Mouse (Mus musculus): ENCODE results near the gene Sv2a. TPM values are rescaled to one million over a fixed set of nuclear protein-coding genes. Genes with fewer than 3 reads are reported as not detected.
"Not testable (repeated sequence)": the region's sequence is repeated elsewhere in the genome, so short reads cannot be mapped to it uniquely, and the experiment has no call there.

Gene Sv2a
- polyA plus RNA-seq, 1 experiment from 2014 or later, result 5.6 TPM

DNA sequence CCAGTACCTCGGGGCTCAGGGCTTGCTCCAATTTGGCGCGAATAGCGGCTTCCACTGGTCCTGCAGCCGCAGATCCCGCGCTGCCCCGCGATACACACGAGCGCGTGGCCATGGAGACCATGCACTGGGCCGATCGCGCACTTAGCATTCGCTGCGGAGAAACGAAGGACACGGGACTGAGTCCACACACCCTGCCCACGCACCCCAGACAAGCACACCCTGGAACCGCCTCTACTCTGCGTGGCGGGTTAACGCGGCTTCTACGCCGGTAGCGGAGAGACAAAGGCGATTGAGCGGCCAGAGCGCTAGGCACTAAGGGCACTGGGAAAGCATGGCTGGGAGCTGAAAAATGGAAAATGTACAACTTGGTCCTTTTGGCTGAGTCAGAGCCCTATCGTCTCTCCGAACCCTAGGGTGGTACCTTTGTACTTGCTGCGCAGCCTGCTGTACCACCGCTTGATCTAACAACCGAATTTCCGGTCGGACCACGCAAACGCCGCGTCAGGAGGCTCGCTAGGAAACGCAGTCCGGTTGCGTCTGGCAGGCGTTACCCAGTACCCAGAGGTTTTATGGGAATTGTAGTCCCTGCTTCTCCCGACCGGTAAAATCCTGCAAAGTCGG is 16.3 kb downstream of the Sv2a start:
- Histone ChIP-seq H3K9ac (peak overlapping the region; percentile 75), H3K4me1 (peaks cover 14% of the 10 kb centered on the region), H3K36me3 (peaks cover under 1% of the 10 kb centered on the region; the same call in 1 of the 2 replicates), H3K4me2 (replicated peaks) (peak overlapping the region; percentile 88), H3K27me3 (no peaks in the 10 kb centered on the region), H3K9me3 (replicated peaks) (no peaks in the 10 kb centered on the region), H3K27ac (replicated peaks) (peak overlapping the region; percentile 97), H3K4me3 (replicated peaks) (peak overlapping the region; percentile 75)
- peak; percentile 96 for ATAC-seq (ENCODE audit: insufficient number of reproducible peaks, low FRiP score, low TSS enrichment, low read depth)
- under 1% methylated on average over 50 of the region's 50 CpGs for WGBS

DNA sequence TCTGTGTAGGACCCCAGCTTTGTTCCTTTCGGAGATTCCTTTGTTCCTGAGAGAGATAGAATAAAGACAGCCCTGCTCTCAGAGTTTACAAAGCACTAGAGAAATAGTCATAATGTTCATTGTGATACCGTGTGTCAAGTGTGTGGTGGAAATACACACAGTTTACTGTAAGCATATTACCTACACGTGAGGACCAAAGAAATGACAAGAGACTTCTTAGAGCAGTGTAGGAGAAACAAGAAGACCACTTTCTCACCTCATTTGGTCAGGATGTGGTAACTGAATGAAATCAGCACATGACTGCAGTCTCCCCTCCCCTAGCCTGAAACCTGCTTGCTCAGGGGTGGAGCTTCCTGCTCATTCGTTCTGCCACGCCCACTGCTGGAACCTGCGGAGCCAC is 17.2 kb downstream of the Sv2a start:
- WGBS, result 11% methylated on average over 6 of the region's 6 CpGs
- peak overlapping the region; percentile 75 for H3K4me3 ChIP-seq (replicated peaks)
- peak overlapping the region; percentile 88 for H3K4me2 ChIP-seq (replicated peaks)
- no peak for ATAC-seq (ENCODE audit: insufficient number of reproducible peaks, low FRiP score, low TSS enrichment, low read depth)
- H3K27me3 ChIP-seq, result no peaks in the 10 kb centered on the region
- H3K36me3 ChIP-seq, result no peaks in the 10 kb centered on the region; the same call in 1 of the 2 replicates
- no peaks in the 10 kb centered on the region for H3K9me3 ChIP-seq (replicated peaks)
- peaks cover 14% of the 10 kb centered on the region for H3K4me1 ChIP-seq
- H3K9ac ChIP-seq, result no peak overlapping the region
- peak overlapping the region; percentile 39; the same call in 1 of the 2 replicates for H3K27ac ChIP-seq (replicated peaks)

DNA sequence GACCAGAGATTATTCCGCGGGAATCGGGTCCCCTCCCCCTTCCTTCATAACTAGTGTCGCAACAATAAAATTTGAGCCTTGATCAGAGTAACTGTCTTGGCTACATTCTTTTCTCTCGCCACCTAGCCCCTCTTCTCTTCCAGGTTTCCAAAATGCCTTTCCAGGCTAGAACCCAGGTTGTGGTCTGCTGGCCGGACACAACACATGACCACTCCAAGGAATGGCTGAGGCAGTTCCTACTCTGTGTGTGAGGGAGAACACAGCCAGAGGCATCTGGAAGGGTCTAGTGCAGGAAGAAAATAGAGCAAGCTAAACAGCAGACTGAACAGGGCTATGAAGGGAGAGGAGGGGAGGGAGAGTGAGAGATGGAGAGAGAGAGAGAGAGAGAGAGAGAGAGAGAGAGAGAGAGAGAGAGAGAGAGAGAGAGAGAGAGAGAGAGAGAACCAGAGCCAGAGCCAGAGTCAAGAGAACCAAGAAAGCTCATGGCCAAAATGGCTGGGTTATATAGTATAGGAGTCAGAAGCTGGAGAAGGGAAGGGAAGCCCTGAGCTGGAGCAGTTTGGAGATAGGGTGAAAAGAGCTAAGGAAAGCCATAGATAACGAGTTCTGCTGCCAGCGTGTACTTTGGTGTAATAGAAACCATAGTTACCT is 17.8 kb downstream of the Sv2a start:
- not testable (repeated sequence) for H3K27me3 ChIP-seq; H3K9ac ChIP-seq; H3K36me3 ChIP-seq; H3K27ac ChIP-seq (replicated peaks); H3K9me3 ChIP-seq (replicated peaks); H3K4me2 ChIP-seq (replicated peaks); ATAC-seq (ENCODE audit: insufficient number of reproducible peaks, low FRiP score, low TSS enrichment, low read depth); H3K4me3 ChIP-seq (replicated peaks)
- H3K4me1 ChIP-seq, result peaks cover 14% of the 10 kb centered on the region
- 43% methylated on average over 5 of the region's 8 CpGs for WGBS

DNA sequence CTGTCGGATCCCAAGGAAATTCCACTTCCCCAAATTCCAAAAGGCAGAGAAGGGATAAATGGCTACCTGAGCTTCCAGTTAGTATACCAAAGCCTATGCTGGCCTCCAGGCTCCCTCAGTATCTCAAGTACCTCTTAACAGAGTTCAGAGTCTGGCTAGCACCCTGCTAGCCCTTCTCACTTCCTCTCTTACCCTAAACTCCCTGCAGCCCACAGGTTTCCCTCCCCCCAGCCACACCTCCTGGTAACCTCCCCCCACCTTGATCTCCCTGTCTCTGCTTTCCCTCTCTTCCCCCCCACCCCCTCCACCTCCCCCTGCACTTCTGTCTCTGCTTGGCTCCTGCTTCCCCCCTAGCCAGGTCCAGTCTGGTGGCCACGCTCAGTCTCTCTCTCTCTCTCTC is 18.8 kb downstream of the Sv2a start:
- WGBS, result 44% methylated on average over 2 of the region's 2 CpGs
- Histone ChIP-seq H3K27me3 (no peaks in the 10 kb centered on the region), H3K36me3 (no peaks in the 10 kb centered on the region), H3K4me1 (peaks cover 14% of the 10 kb centered on the region), H3K4me2 (replicated peaks) (no peak overlapping the region), H3K9me3 (replicated peaks) (no peaks in the 10 kb centered on the region), H3K27ac (replicated peaks) (no peak overlapping the region), H3K4me3 (replicated peaks) (no peak overlapping the region), H3K9ac (no peak overlapping the region)
- no peak for ATAC-seq (ENCODE audit: insufficient number of reproducible peaks, low FRiP score, low TSS enrichment, low read depth)

GRCm38 (mm10) chr3:96207819-96208218 is 26.9 kb downstream of the Sv2a start:
- no peaks in the 10 kb centered on the region for H3K36me3 ChIP-seq
- H3K4me1 ChIP-seq, result 0 out of 2 replicates have a peak, but pooled peaks cover 4% of the 10 kb centered on the region
- no peak overlapping the region for H3K9ac ChIP-seq
- H3K27ac ChIP-seq (replicated peaks), result no peak overlapping the region
- H3K27me3 ChIP-seq, result no peaks in the 10 kb centered on the region
- 69% methylated on average over 3 of the region's 3 CpGs for WGBS
- no peaks in the 10 kb centered on the region for H3K9me3 ChIP-seq (replicated peaks)
- no peak for ATAC-seq (ENCODE audit: insufficient number of reproducible peaks, low FRiP score, low TSS enrichment, low read depth)
- H3K4me2 ChIP-seq (replicated peaks), result no peak overlapping the region
- no peak overlapping the region for H3K4me3 ChIP-seq (replicated peaks)

DNA sequence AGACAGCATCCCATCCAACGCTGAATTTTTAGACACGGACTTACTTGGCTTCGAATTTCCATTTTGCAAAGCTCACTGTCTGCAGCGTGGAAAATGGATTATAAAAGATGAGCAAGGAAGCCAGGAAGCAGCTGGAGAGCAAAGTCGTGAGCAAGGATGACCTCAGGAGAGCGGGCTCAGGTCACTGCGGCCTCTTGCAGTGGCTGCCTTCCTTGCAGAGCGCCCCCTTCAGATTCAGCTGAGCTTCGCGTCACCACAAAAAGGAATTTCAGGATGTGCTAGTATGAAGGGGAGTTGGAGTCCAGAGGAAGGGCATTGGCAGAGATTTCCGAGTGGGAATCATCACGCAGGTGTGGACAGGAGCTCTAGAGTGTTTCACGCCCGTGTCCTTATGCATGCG is 28.3 kb downstream of the Sv2a start:
- no peak for ATAC-seq (ENCODE audit: insufficient number of reproducible peaks, low FRiP score, low TSS enrichment, low read depth)
- no peak overlapping the region for H3K9ac ChIP-seq
- H3K4me1 ChIP-seq, result 0 out of 2 replicates have a peak, but pooled peaks cover 4% of the 10 kb centered on the region
- H3K36me3 ChIP-seq, result no peaks in the 10 kb centered on the region
- no peaks in the 10 kb centered on the region for H3K27me3 ChIP-seq
- no peak overlapping the region for H3K4me2 ChIP-seq (replicated peaks)
- H3K4me3 ChIP-seq (replicated peaks), result no peak overlapping the region
- no peaks in the 10 kb centered on the region for H3K9me3 ChIP-seq (replicated peaks)
- no peak overlapping the region for H3K27ac ChIP-seq (replicated peaks)
- WGBS, result 21% methylated on average over 15 of the region's 15 CpGs

- Histone ChIP-seq H3K4me3 (replicated peaks) (peak overlapping the region; percentile 65), H3K27me3 (no peaks in the 10 kb centered on the region)
- WGBS, result under 1% methylated on average over 12 of the region's 12 CpGs
Observed at GRCm38 (mm10) chr3:96219191-96219641, 38.3 kb downstream of the Sv2a start.

DNA sequence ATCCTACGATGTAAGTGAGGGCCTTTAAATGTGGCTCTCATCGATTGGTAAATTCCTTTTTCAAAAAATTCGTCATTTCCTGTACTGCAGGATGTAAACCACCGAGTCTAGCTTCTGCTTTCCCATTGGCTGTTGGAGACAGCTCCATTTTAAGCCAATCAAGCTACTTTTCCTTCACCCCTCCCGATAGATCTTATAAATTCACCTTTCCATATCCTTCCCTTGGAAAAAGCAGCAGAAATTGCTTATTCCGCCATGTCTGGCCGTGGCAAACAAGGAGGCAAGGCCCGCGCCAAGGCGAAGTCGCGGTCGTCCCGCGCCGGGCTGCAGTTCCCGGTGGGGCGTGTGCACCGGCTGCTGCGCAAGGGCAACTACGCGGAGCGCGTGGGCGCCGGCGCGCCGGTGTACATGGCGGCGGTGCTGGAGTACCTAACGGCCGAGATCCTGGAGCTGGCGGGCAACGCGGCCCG is 38.7 kb downstream of the Sv2a start, which contains the start of the genes Bola1 and Hist2h2ab:
Gene Bola1, minus strand, starts transcription at position 49 of the 470 bp plus-strand sequence.
Gene Hist2h2ab, plus strand, starts transcription at position 205 of the 470 bp plus-strand sequence.
- peak within 1 kb of the TSS; percentile 76 for H3K9ac ChIP-seq
- H3K4me3 ChIP-seq (replicated peaks), result peak within 1 kb of the TSS; percentile 65
- H3K4me2 ChIP-seq (replicated peaks), result peak within 1 kb of the TSS; percentile 69
- WGBS, result under 1% methylated on average over 34 of the region's 37 CpGs
- H3K9me3 ChIP-seq (replicated peaks), result no peaks in the 10 kb centered on the region
- H3K27me3 ChIP-seq, result no peaks in the 10 kb centered on the region
- peak; percentile 87 for ATAC-seq (ENCODE audit: insufficient number of reproducible peaks, low FRiP score, low TSS enrichment, low read depth)
- H3K27ac ChIP-seq (replicated peaks), result peak within 1 kb of the TSS; percentile 100
- H3K36me3 ChIP-seq, result no peaks in the 10 kb centered on the region
- peaks cover 31% of the 10 kb centered on the region for H3K4me1 ChIP-seq

More at GRCm38 (mm10) chr3:96219191-96219641, 38.3 kb downstream of the Sv2a start:
- peak overlapping the region; percentile 100 for H3K27ac ChIP-seq (replicated peaks)
- no peaks in the 10 kb centered on the region for H3K9me3 ChIP-seq (replicated peaks)
- peaks cover 31% of the 10 kb centered on the region for H3K4me1 ChIP-seq
- ATAC-seq (ENCODE audit: insufficient number of reproducible peaks, low FRiP score, low TSS enrichment, low read depth), result no peak
- H3K36me3 ChIP-seq, result no peaks in the 10 kb centered on the region
- peak overlapping the region; percentile 69 for H3K4me2 ChIP-seq (replicated peaks)
- peak overlapping the region; percentile 76 for H3K9ac ChIP-seq

DNA sequence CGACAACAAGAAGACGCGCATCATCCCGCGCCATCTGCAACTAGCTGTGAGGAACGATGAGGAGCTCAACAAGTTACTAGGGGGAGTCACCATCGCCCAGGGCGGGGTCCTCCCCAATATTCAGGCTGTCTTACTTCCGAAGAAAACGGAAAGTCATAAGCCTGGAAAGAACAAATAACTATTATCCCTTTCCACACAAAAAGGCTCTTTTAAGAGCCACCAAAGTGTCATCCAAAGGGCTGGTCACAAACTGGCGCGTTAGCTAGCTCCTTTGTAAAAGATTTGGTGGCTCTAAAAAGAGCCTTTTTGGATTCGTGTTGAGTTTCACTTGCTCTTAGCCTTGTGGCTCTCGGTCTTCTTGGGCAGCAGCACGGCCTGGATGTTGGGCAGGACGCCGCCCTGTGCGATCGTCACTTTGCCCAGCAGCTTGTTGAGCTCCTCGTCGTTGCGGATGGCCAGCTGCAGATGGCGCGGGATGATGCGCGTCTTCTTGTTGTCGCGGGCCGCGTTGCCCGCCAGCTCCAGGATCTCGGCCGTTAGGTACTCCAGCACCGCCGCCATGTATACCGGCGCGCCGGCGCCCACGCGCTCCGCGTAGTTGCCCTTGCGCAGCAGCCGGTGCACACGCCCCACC is 39.3 kb downstream of the Sv2a start:
- H3K4me2 ChIP-seq (replicated peaks), result peak overlapping the region; percentile 69
- H3K4me3 ChIP-seq (replicated peaks), result peak overlapping the region; percentile 65
- not testable (repeated sequence) for H3K36me3 ChIP-seq; H3K27me3 ChIP-seq; H3K9me3 ChIP-seq (replicated peaks)
- under 1% methylated on average over 41 of the region's 47 CpGs for WGBS
- peak overlapping the region; percentile 100 for H3K27ac ChIP-seq (replicated peaks)
- ATAC-seq (ENCODE audit: insufficient number of reproducible peaks, low FRiP score, low TSS enrichment, low read depth), result 0 out of 2 replicates have a peak, but pooled peaks have one; percentile 0
- H3K9ac ChIP-seq, result peak overlapping the region; percentile 76
- peaks cover 31% of the 10 kb centered on the region for H3K4me1 ChIP-seq

DNA sequence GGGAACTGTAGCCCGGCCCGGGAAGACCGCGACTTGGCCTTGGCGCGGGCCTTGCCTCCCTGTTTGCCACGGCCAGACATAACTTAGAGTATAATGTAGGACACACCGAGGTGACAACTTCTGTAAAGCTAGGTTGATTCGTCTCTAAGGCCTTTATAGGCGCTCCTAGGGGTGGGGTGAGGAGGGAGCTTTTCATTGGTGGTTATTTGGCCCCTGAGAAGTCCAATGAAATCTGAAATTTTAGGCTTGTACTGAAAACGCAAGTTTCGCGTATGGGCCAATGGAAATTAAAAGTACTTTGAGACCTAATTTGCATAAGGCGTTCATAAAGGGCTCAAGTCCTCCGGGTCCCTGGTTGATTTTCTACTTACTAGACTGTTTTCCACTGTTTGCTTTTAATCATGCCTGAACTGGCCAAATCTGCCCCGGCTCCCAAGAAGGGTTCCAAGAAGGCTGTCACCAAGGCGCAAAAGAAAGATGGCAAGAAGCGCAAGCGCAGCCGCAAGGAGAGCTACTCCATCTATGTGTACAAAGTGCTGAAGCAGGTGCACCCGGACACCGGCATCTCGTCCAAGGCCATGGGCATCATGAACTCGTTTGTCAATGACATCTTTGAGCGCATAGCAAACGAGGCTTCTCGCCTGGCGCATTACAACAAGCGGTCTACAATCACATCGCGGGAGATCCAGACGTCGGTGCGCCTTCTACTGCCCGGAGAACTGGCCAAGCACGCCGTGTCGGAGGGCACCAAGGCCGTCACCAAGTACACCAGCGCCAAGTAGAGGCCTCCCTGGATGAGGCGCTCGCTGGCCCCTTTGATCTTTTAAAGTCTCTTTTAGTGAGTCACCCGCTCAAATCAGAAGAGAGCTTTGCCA is 40.1 kb downstream of the Sv2a start, which contains the start of the genes Hist2h2ac and Hist2h2be:
Gene Hist2h2ac, minus strand, starts transcription at position 116 of the 875 bp plus-strand sequence.
Gene Hist2h2be, plus strand, starts transcription at position 355 of the 875 bp plus-strand sequence.
- Histone ChIP-seq H3K4me3 (replicated peaks) (peak within 1 kb of the TSS; percentile 65), H3K36me3 (no peaks in the 10 kb centered on the region), H3K27me3 (no peaks in the 10 kb centered on the region), H3K9me3 (replicated peaks) (no peaks in the 10 kb centered on the region), H3K4me1 (peaks cover 31% of the 10 kb centered on the region), H3K27ac (replicated peaks) (peak within 1 kb of the TSS; percentile 100), H3K9ac (peak within 1 kb of the TSS; percentile 76), H3K4me2 (replicated peaks) (peak within 1 kb of the TSS; percentile 69)
- under 1% methylated on average over 43 of the region's 43 CpGs for WGBS
- ATAC-seq (ENCODE audit: insufficient number of reproducible peaks, low FRiP score, low TSS enrichment, low read depth), result peak; percentile 88

All from embryonic facial prominence, embryonic 15.5 days (tissue).